Mouse (Mus musculus): Measurements from ENCODE around the gene Slc5a8. TPM values are rescaled to one million over a fixed set of nuclear protein-coding genes. Genes with fewer than 3 reads are reported as not detected.
A peak's percentile ranks its signal among the peaks of the same experiment; 100 is the strongest.

Gene Slc5a8
- polyA plus RNA-seq, 1 experiment from 2014 or later: 0.13 TPM

- no peak for ATAC-seq
- Histone ChIP-seq H3K4me3 (ENCODE audit: low read depth, low read length) (no peak overlapping the region), H3K36me3 (ENCODE audit: insufficient read depth, low read length) (no peaks in the 10 kb centered on the region), H3K4me1 (ENCODE audit: insufficient read depth, low read depth, low read length) (no peaks in the 10 kb centered on the region), H3K9me3 (ENCODE audit: low read length) (no peaks in the 10 kb centered on the region), H3K4me2 (replicated peaks; ENCODE audit: low read depth, low read length) (no peak overlapping the region), H3K27ac (ENCODE audit: low read length) (no peak overlapping the region), H3K27me3 (replicated peaks; ENCODE audit: insufficient read depth, low read length) (no peaks in the 10 kb centered on the region), H3K9ac (replicated peaks; ENCODE audit: low read depth) (no peak overlapping the region)
- TF ChIP-seq EP300 (IDR thresholded peaks at IDR 0.05): no peak
- no peak for TF ChIP-seq CTCF (IDR thresholded peaks at IDR 0.05)
- DNase-seq (ENCODE audit: low spot score): no peak
- WGBS: 67% methylated on average over 5 of the region's 5 CpGs
These were observed 75.0 kb downstream of the Slc5a8 start for GRCm38 (mm10) chr10:88960791-88961190.

DNA sequence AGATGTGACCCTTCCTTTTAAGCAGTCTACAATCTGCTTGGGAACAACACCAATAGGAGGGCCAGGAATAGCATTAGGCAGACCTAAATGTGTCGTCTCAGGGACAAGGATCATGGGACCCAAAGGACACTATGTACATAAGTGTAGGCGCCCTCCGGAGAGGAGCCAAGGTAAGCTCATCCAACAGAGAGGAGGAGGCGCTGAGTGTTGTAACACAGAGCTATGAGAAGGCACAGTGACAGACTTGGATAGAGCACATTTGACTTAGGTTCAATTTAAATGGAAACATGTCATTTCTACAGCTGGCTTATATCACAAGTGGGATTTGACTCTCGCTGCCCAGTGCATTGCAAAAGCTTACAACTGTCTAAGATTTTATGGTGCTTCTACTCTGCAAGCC is 82.8 kb downstream of the Slc5a8 start:
- Histone ChIP-seq H3K9me3 (ENCODE audit: low read length) (no peaks in the 10 kb centered on the region), H3K4me3 (ENCODE audit: low read depth, low read length) (no peak overlapping the region), H3K4me1 (ENCODE audit: insufficient read depth, low read depth, low read length) (no peaks in the 10 kb centered on the region), H3K27ac (ENCODE audit: low read length) (no peak overlapping the region), H3K4me2 (replicated peaks; ENCODE audit: low read depth, low read length) (no peak overlapping the region), H3K27me3 (replicated peaks; ENCODE audit: insufficient read depth, low read length) (no peaks in the 10 kb centered on the region), H3K9ac (replicated peaks; ENCODE audit: low read depth) (no peak overlapping the region), H3K36me3 (ENCODE audit: insufficient read depth, low read length) (no peaks in the 10 kb centered on the region)
- TF ChIP-seq EP300 (IDR thresholded peaks at IDR 0.05) (no peak), CTCF (IDR thresholded peaks at IDR 0.05) (no peak)
- ATAC-seq (no peak; the same call in 1 of the 2 replicates), DNase-seq (ENCODE audit: low spot score) (peak; percentile 10)
- 79% methylated on average over 5 of the region's 5 CpGs for WGBS

DNA sequence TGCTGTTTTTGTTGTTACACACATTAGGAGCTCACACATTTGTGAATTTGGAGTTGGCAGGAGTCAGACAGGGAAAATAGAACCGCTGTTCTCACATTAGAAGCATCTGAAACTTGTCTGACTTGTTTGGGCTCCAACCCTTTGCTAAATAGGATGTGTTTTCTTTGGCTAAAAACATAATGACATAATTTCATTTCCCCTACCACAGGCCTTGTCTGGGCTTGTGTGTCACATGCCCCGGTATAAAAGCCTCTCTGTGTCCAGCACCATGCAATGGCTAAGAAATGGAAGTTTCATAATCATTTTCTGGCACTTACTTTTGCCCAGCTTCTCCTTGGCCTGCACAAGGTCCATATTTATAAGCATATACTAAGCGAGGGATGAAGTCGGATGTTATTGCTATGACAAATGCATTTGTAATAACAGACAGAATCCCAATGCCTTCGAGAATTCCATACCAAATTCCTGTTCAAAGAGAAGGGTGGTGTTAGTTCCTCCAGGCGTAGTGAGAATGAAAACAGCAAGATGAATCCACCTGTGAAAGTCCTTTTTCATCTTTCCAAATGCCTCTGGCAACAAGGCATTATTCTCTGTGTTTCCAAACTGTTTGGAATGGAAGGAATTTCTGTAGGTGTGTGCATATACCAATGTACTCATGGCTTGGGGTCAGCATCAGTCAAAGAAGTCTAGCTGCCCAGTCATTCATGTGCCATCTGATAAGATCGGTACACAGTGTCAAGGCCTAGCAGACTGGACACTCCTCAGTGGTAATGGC is 85.3 kb downstream of the Slc5a8 start:
- Histone ChIP-seq H3K4me1 (ENCODE audit: insufficient read depth, low read depth, low read length) (no peaks in the 10 kb centered on the region), H3K36me3 (ENCODE audit: insufficient read depth, low read length) (no peaks in the 10 kb centered on the region), H3K9me3 (ENCODE audit: low read length) (no peaks in the 10 kb centered on the region), H3K27me3 (replicated peaks; ENCODE audit: insufficient read depth, low read length) (no peaks in the 10 kb centered on the region), H3K4me2 (replicated peaks; ENCODE audit: low read depth, low read length) (no peak overlapping the region), H3K9ac (replicated peaks; ENCODE audit: low read depth) (no peak overlapping the region), H3K4me3 (ENCODE audit: low read depth, low read length) (no peak overlapping the region), H3K27ac (ENCODE audit: low read length) (no peak overlapping the region)
- TF ChIP-seq CTCF (IDR thresholded peaks at IDR 0.05): no peak
- TF ChIP-seq EP300 (IDR thresholded peaks at IDR 0.05): no peak
- peak; percentile 9 for DNase-seq (ENCODE audit: low spot score)
- ATAC-seq: peak; percentile 37
- 59% methylated on average over 7 of the region's 7 CpGs for WGBS

GRCm38 (mm10) chr10:88978932-88979331 is 93.1 kb downstream of the Slc5a8 start:
- H3K27ac ChIP-seq (ENCODE audit: low read length): no peak overlapping the region
- no peaks in the 10 kb centered on the region for H3K27me3 ChIP-seq (replicated peaks; ENCODE audit: insufficient read depth, low read length)
- H3K4me1 ChIP-seq (ENCODE audit: insufficient read depth, low read depth, low read length): no peaks in the 10 kb centered on the region
- no peak for TF ChIP-seq CTCF (IDR thresholded peaks at IDR 0.05)
- no peak for TF ChIP-seq EP300 (IDR thresholded peaks at IDR 0.05)
- no peak overlapping the region for H3K9ac ChIP-seq (replicated peaks; ENCODE audit: low read depth)
- H3K9me3 ChIP-seq (ENCODE audit: low read length): no peaks in the 10 kb centered on the region
- no peak overlapping the region for H3K4me3 ChIP-seq (ENCODE audit: low read depth, low read length)
- DNase-seq (ENCODE audit: low spot score) (no peak), ATAC-seq (no peak)
- no peak overlapping the region for H3K4me2 ChIP-seq (replicated peaks; ENCODE audit: low read depth, low read length)
- whole genome bisulfite sequencing: 68% methylated on average over 6 of the region's 6 CpGs
- H3K36me3 ChIP-seq (ENCODE audit: insufficient read depth, low read length): no peaks in the 10 kb centered on the region

Other genes starting within 250 kb of the Slc5a8 start
- 0.33 and 0.44 TPM in 2 replicates for gene Spic, start 201.0 kb upstream of the Slc5a8 start, polyA plus RNA-seq (2015; fragmentation: Nextera tagmentation; extraction: Ambion mirVana)
- 173 and 176 TPM in 2 replicates for gene Arl1, start 155.1 kb upstream of the Slc5a8 start, polyA plus RNA-seq (2015; fragmentation: Nextera tagmentation; extraction: Ambion mirVana)
- 6.5 TPM in 2 replicates for gene Utp20, start 59.2 kb upstream of the Slc5a8 start, polyA plus RNA-seq (2015; fragmentation: Nextera tagmentation; extraction: Ambion mirVana)